Mouse (Mus musculus) granulocyte monocyte progenitor cell, adult 5-6 weeks (primary cell): ENCODE results near the gene Chchd5. TPM values are rescaled to one million over a fixed set of nuclear protein-coding genes. Genes with fewer than 3 reads are reported as not detected.

Experiments used
- ATAC-seq: replicated peaks from 2 replicates; pipeline ENCODE4 v1.8.0; 2016; ENCODE audit warnings: mild to moderate bottlenecking, moderate TSS enrichment, inconsistent platforms; ENCODE audit not compliant: poor library complexity, severe bottlenecking
- total RNA-seq, 2 experiments: library from RNA; stranded (forward) in 1 of 2; stranded (reverse) in 1 of 2; fragments of 200-712, 200-1000 nt in 1 of 2; fragments of >200 nt in 1 of 2; fragmentation: Nextera tagmentation in 1 of 2; gene quantifications; 2 replicates each; pipeline ENCODE4 v1.2.3; 2014 to 2017

Chchd5 gene
- total RNA-seq (2014; fragmentation: Nextera tagmentation): 18.4 and 18.6 TPM in 2 replicates
- total RNA-seq (2017): 17.4 and 22.2 TPM in 2 replicates

DNA sequence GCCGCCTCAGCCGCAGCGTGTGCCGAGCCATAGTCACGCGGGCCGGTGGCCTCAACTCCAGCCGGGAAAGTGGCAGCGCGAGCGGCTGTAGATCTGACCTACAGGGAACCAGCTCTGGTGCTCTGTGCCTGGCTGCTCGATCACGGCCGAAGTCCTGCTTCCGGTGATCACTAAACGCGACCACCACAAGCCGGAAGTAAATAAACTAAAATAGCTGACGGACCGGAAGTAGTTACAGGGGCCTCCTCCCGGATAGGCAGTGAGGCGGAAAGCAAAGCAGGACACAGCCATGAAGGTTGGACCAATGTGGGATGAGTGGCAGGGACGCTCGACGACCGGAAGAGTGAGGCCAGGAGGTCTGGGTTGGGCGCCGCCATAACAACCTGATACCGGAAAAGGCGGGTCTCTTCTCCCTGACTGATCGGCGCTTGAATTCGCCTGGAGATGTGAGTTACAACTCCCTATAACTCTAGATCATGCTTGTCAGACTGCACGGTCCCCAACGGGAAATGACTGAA lies at the start of gene Chchd5:
Gene Chchd5 (plus strand): TSS at position 289 of the 518 bp plus-strand sequence.
- ATAC-seq: peak; percentile 98

DNA sequence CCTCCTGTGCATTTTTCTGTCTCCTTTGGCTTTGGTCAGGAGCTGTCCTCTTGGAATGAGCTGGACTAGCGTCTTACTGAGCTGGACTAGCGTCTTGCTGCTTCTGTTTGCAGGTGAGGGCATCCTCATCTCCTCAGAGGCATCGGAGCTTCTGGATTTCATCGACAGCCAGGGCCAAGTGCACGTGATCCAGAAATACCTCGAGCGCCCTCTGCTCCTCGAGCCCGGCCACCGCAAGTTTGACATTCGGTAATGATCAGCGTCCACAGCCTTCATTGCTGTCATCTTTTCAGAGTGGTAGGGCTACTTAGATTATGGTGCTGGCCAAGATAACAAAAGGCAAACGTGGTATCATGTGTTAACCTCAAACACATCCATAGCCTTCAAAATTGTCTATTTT lies 48.4 kb upstream of the Chchd5 start:
- no peak for ATAC-seq

GRCm38 (mm10) chr2:129083514-129083913 lies 46.0 kb upstream of the Chchd5 start:
- ATAC-seq: 0 out of 2 replicates have a peak, but pooled peaks have one; percentile 14

DNA sequence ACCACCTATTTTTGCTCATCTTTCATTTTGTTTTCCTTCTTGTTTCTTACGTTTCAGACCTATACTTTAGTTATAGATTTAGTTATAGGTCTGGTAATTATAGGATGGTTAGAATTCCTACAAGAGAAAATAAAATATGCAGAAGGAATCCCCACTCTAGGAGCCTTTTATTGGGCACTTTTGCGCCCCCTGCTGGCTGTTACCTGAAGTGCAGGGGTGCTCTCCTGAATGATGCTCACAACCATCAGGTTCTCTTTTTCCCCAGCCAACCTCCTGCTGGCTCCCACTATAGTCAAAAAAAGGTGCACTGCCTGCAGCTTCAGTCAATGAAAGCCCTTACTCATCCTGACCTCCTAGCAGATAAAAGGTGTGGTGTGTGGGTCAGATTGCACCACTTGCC lies 44.5 kb upstream of the Chchd5 start:
- 0 out of 2 replicates have a peak, but pooled peaks have one; percentile 35 for ATAC-seq

DNA sequence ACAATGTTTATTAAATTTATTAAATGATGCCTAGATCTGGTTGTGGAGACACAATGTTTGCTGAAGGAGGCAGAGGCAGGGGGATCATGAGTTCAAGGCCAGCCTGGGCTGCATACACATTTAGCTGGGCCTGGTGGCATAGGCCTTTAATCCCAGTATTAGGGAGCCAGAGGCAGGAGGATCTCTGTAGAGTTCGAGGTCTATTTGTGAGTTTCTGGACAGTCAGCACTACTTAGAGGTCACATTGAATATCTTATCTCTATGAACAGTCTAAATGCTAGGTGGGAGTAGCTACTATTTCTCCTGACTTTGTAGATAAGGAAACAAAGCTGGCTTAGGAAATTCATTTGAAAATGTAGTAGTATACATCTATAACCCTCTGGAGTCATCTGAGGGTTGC lies 42.0 kb upstream of the Chchd5 start:
- ATAC-seq: no peak

- no peak for ATAC-seq
Observed at GRCm38 (mm10) chr2:129090370-129090769, 39.1 kb upstream of the Chchd5 start.

DNA sequence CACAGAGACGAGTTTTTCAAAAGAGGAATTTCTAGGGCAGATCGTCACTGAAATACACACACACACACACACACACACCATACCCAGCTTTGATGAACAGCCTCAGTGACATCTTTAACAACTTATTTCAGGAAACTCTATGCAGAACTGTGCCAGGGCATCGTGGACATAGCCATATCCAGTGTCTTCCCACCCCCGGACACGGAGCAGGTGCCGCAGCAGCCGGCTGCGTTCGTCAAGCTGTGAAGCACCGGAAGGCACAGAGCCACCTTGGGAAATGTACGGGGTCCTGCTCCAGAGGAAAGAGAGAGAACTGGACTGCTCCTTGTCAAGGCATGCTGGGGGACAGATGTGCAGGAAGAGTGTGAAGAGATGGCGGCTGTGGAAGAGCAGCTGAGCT lies 36.7 kb upstream of the Chchd5 start:
- no peak for ATAC-seq

DNA sequence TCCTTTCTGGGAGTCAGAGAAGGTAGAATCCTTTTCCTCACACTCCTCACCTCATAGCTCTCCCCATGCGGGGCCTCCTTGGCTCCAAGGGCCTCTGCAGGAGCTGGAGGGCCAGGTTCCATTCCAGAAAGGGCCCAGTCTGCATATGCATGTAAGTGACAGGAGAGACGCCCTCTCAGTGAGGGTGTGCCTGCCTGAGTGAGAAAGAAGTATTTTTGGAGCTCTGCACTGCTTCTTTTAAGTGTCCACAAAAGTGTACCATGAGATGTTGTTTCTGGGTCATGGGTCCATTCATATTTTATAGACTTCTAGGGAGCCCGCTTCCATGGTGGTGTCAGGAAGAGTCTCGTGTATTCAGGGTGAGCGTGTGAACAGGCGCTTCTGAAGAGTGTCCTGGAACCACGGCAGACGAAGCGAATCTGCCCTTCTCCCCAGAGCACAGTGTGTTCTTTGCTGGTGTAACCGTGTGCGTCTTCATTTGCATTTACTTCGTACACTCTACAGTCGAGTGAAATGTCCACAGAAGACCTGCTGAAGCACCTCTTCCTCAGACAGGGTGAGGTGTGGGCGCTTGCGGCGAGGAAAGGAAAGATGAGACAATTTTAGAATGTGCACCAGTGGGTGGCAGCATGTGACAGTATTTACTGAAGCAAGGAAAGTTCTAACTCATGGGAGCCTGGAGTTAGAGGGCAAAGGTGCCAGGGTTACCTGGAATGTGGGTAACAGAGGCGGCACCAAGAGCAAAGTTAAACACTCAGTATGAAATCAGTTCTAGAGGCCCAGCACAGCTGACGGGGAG lies 35.4 kb upstream of the Chchd5 start:
- no peak for ATAC-seq

- peak; percentile 100 for ATAC-seq
Observed at GRCm38 (mm10) chr2:129100784-129101310, 28.7 kb upstream of the Chchd5 start, which contains the start of gene Polr1b. Polr1b (plus strand) TSS chr2:129100995.

DNA sequence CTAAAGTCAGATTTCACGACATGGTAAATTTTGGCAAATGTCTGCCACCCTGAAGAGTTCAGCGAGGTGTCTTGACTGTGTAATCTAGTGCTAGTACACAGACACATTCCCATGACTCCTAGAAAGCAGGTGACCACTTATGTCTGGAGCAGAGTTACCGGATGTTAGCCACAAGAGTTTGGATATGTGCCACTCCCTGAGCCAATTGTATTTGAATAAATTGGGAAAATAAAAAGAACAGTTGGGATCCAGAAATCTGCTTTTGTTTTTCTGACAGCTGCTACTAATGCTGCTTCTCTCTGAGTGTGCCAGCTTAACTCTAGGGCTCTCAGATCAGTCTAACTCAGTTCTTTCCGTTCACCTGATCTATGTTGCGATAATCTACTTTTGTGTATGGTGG lies 16.6 kb upstream of the Chchd5 start:
- no peak for ATAC-seq

- ATAC-seq: no peak
Observed at GRCm38 (mm10) chr2:129115706-129116367, 13.7 kb upstream of the Chchd5 start.

DNA sequence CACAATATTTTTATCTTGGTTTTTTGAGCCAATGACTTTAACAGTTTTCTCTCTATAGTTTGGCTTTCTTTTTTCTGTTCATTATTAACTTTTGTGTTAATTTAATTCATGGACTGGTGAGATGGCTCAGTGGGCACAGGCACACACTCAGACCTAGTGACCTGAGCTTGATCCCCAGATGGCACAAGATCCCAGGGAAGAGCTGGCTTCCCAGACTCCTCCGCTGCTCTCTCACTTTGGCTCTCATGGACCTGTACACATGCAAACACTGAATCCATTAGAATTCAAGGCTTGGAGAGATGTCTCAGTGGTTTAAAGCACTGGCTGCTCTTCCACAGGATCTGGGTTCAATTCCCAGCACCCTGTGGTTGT lies 13.1 kb upstream of the Chchd5 start:
- no peak for ATAC-seq

DNA sequence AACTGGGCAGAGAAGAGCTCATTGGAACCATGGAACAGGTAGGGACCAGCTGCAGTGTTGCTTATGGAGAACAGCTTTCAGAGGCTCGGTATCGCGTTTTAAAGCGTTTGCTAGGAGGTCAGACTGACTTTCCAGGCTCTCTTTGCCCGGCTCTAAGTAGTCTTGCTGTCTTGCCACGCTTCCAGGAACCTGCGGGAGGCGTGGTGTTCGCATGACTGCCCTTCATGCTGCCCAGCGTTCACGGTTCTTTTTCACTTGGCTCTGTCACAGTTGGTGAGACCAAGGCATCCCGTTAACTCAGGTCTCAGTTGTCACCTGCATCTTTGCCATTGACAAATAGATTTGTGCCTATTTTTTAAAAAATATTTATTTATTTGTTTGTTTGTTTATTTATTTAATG lies 11.4 kb upstream of the Chchd5 start:
- ATAC-seq: no peak

DNA sequence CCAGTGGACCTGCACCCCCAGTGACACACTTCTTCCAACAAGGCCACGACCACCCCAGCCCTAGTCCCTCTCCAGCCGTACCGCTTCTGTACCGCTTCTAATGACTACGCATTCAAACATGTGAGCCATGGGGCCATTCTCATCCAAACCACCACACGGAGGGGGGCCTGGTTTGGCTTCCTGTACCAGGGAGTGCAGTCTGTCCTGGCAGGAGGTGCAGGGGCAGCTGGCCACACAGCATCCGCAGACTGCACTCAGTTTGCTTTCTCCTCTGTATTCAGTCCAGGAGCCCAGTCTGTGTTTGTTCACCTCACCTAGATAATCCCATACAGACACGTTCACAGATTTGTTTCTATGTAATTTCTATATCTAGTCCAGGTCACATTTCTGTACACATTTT lies 7.5 kb upstream of the Chchd5 start:
- ATAC-seq: no peak

DNA sequence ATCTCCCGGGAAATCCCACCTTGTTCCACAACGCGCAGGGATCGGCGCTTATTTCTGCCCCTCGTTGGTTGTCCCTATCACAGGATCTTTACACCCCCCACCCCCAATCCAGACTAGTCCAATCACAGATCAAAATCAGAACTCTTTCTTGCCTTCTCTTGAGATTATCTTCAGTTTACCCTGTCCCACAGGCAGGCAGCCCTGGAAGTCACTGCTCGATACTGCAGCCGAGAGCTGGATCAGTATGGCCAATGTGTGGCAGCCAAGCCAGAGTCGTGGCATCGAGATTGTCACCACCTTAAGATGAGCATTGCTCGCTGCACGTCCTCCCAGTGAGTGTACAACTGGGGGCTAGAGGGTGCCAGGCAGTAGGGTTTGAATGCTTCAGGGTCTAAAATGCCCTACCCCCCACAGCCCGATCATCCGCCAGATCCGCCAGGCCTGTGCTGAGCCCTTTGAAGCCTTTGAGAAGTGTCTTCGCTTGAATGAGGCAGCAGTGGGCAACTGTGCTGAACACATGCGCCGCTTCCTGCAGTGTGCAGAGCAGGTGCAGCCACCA lies 566 bp downstream of the Chchd5 start:
- no peak for ATAC-seq

- ATAC-seq: no peak
Observed at GRCm38 (mm10) chr2:129130776-129131175, 1.3 kb downstream of the Chchd5 start.

DNA sequence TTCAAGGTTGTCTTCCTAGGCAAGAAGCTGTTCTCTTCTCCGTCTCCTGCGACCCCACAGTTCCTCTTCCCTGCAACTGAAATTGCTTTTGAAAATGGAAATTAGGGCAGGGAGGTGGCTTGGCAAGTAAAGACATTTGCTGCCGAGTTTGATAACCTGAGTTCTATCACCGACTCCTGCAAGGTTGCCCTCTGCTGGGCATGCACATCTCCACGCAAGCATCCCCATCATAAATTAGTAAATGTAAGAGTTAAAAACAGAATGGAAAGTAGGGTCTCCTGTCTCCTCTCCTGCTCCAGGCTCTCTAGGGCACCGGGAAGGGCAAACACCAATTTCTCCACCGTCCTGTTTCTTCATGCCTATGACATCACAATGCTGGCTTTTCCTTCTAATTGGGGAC lies 2.7 kb downstream of the Chchd5 start:
- no peak for ATAC-seq

DNA sequence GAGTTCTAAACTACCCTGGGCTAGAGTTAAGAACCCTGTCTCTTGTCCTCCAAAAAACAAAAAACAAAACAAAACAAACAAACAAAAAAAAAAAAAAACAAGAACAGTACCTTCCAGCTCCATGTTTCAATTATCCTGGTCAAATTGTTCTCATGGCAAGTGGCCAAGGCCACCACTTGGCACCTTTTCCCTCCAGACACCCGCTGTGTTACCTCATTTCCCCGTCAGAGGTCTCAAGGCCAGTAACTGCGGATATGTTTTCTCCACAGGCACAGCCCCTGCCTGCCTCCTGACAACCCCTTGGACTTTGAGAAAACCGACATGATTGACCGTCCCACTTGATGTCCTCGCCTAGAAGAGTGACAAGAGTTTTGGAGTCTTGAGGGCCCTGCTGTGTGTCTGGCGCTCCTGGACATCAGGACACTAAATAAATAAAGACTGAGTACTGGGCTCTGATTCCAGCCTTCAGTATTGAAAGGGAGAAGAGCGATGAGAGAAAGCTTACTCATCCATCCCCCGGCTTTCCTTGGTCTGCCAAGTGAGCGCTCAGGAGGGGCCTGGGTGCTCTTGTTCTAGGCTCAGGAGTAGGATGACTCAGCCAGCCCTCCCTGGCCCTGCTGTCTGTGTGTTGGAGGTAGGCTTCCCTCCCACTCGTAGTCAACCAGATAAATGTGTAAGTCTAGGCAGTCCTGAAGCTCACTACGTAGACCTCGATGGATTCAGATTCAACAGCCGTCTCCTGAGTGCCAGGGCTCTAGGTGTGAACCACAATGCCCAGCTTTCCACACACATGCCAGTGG lies 3.7 kb downstream of the Chchd5 start:
- no peak for ATAC-seq

- ATAC-seq: no peak
Observed at GRCm38 (mm10) chr2:129139906-129140305, 10.4 kb downstream of the Chchd5 start.

- no peak for ATAC-seq
Observed at GRCm38 (mm10) chr2:129148836-129149235, 19.3 kb downstream of the Chchd5 start.
